Mouse (Mus musculus) urinary bladder, postnatal 10 days (tissue): ENCODE data around the gene Grik3.

ENCODE experiments used
- DNase-seq: peaks from one replicate; pipeline ENCODE4 v3.0.0; 2022; ENCODE audit warnings: low spot score

The Grik3 gene

GRCm38 (mm10) chr4:125640921-125641663, 150.6 kb downstream of the Grik3 start:
- no peak for DNase-seq

- DNase-seq: no peak
Observed at GRCm38 (mm10) chr4:125644581-125645568, 154.4 kb downstream of the Grik3 start.

- no peak for DNase-seq
Observed at GRCm38 (mm10) chr4:125651676-125652246, 161.3 kb downstream of the Grik3 start.

- no peak for DNase-seq
Observed at GRCm38 (mm10) chr4:125656031-125656430, 165.5 kb downstream of the Grik3 start.

- no peak for DNase-seq
Observed at GRCm38 (mm10) chr4:125658376-125658775, 167.9 kb downstream of the Grik3 start.

GRCm38 (mm10) chr4:125661982-125662381, 171.5 kb downstream of the Grik3 start:
- DNase-seq: no peak

- DNase-seq: no peak
Observed at GRCm38 (mm10) chr4:125663262-125663661, 172.8 kb downstream of the Grik3 start.

- DNase-seq: no peak
Observed at GRCm38 (mm10) chr4:125665955-125666354, 175.5 kb downstream of the Grik3 start.

- no peak for DNase-seq
Observed at GRCm38 (mm10) chr4:125682007-125682406, 191.5 kb downstream of the Grik3 start.

- DNase-seq: no peak
Observed at GRCm38 (mm10) chr4:125687078-125687477, 196.6 kb downstream of the Grik3 start.

- DNase-seq: no peak
Observed at GRCm38 (mm10) chr4:125695431-125695830, 204.9 kb downstream of the Grik3 start.

GRCm38 (mm10) chr4:125696182-125696939, 205.9 kb downstream of the Grik3 start:
- no peak for DNase-seq

- no peak for DNase-seq
Observed at GRCm38 (mm10) chr4:125697626-125698025, 207.1 kb downstream of the Grik3 start.

- no peak for DNase-seq
Observed at GRCm38 (mm10) chr4:125699056-125699455, 208.6 kb downstream of the Grik3 start.

- DNase-seq: no peak
Observed at GRCm38 (mm10) chr4:125700331-125700730, 209.8 kb downstream of the Grik3 start.

- peak; percentile 32 for DNase-seq
Observed at GRCm38 (mm10) chr4:125702607-125703309, 212.3 kb downstream of the Grik3 start.

- no peak for DNase-seq
Observed at GRCm38 (mm10) chr4:125703310-125703690, 212.8 kb downstream of the Grik3 start.

GRCm38 (mm10) chr4:125705746-125706145, 215.2 kb downstream of the Grik3 start:
- no peak for DNase-seq

GRCm38 (mm10) chr4:125709716-125710115, 219.2 kb downstream of the Grik3 start:
- no peak for DNase-seq

GRCm38 (mm10) chr4:125717881-125718280, 227.4 kb downstream of the Grik3 start:
- no peak for DNase-seq
